In the genomic region with DNA sequence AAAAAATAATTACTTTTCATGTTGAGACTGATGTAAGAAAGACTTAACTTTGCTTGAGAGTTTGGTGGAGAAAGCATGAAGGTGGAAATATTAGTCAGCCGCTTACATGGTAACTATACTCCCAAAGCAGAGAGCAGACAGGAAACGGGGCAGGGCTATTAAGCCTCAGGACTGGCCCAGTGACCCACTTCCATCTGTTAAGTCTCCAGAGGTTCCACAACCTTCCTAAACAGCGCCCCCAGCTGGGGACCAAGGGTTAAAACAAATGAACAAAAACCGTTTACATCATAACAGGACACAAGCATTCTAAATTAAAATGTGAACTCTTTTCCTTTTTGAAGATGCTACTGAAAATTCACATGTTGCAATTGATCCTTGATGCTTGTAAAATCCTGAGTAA, we compare ENCODE assay signal across 8 mouse cellular contexts. TPM values are rescaled to one million over a fixed set of nuclear protein-coding genes. Genes with fewer than 3 reads are reported as not detected.
DNase-seq lines count a peak whose midpoint lies in the region; ATAC-seq and TF ChIP-seq lines count a peak whose summit lies in the region.

No protein-coding gene starts in this region.

- no peak overlapping the region for H3K27ac ChIP-seq in kidney, embryonic 14.5 days (ENCODE audit: low read depth, low read length)
- H3K27ac ChIP-seq in bone marrow macrophage, adult 2 months (ENCODE audit: insufficient read depth, low read depth, low read length), result no peak overlapping the region

- no peaks in the 10 kb centered on the region for H3K9me3 ChIP-seq in kidney, embryonic 14.5 days (ENCODE audit: control insufficient read depth, low read length)
- H3K9me3 ChIP-seq in E14TG2a.4 (ENCODE audit: low read length), result no peaks in the 10 kb centered on the region

- 28% methylated on average over 4 of the region's 4 CpGs for WGBS in kidney, embryonic 14.5 days

- no peak overlapping the region for H3K9ac ChIP-seq in kidney, embryonic 14.5 days (ENCODE audit: low read depth, low read length)

- no peak for ATAC-seq in kidney, embryonic 14.5 days (ENCODE audit: low FRiP score, low TSS enrichment)
- no peak for ATAC-seq in cerebellum, adult (ENCODE audit: insufficient number of reproducible peaks, low FRiP score, low TSS enrichment)

- H3K4me3 ChIP-seq in kidney, embryonic 14.5 days (ENCODE audit: low read length), result no peak overlapping the region
- no peak overlapping the region for H3K4me3 ChIP-seq in E14TG2a.4 (replicated peaks; ENCODE audit: low read length)
- H3K4me3 ChIP-seq in bone marrow macrophage, adult 2 months (ENCODE audit: insufficient read depth, low read length), result no peak overlapping the region

- no peaks in the 10 kb centered on the region for H3K27me3 ChIP-seq in kidney, embryonic 14.5 days (ENCODE audit: control insufficient read depth, insufficient read depth, low read length)
- H3K27me3 ChIP-seq in E14TG2a.4 (ENCODE audit: insufficient read depth, low read length), result no peaks in the 10 kb centered on the region

- DNase-seq in kidney, postnatal 10 days, result peak; percentile 45
- peak; percentile 39 for DNase-seq in lung, postnatal 10 days
- no peak for DNase-seq in layer of hippocampus, postnatal 36 days
- no peak for DNase-seq in cerebellum, adult 9-11 months

- H3K4me1 ChIP-seq in kidney, embryonic 14.5 days (ENCODE audit: control insufficient read depth, insufficient read depth, low read length), result no peaks in the 10 kb centered on the region
- peaks cover 8% of the 10 kb centered on the region; the same call in 1 of the 2 replicates for H3K4me1 ChIP-seq in E14TG2a.4 (replicated peaks; ENCODE audit: low read depth, low read length)
- peaks cover 6% of the 10 kb centered on the region for H3K4me1 ChIP-seq in bone marrow macrophage, adult 2 months (ENCODE audit: control insufficient read depth, insufficient read depth, low read length)

- no peak overlapping the region for H3K4me2 ChIP-seq in kidney, embryonic 14.5 days (replicated peaks; ENCODE audit: low read depth, low read length)

- TF ChIP-seq POLR2A in bone marrow macrophage, adult 2 months (IDR thresholded peaks at IDR 0.05; ENCODE audit: borderline replicate concordance, low read depth, low read length), result no peak

- peak; percentile 81 for TF ChIP-seq CTCF in E14TG2a.4 (conservative IDR thresholded peaks at IDR 0.05; ENCODE audit: low read length)
- TF ChIP-seq CTCF in bone marrow macrophage, adult 2 months (IDR thresholded peaks at IDR 0.05; ENCODE audit: low read depth, low read length), result peak; percentile 69

- no peaks in the 10 kb centered on the region for H3K36me3 ChIP-seq in kidney, embryonic 14.5 days (ENCODE audit: control insufficient read depth, insufficient read depth, low read length)
- peaks cover 4% of the 10 kb centered on the region; the same call in 1 of the 2 replicates for H3K36me3 ChIP-seq in E14TG2a.4 (ENCODE audit: insufficient read depth, low read length)

RNA-seq across cellular contexts. Expression of gene Nav2, which starts 29.7 kb away (rescaled TPM):
- polyA plus RNA-seq in kidney, embryonic 14.5 days (2014; fragmentation: Nextera tagmentation; extraction: Ambion mirVana), result 39.8 and 49.2 TPM in 2 replicates
- polyA plus RNA-seq in bone marrow macrophage, adult 2 months (2012; ENCODE audit: insufficient read depth, insufficient read length, missing spikeins), result 22.2 and 25.5 TPM in 2 replicates
- 100 to 1,000 TPM in 1 of 2 experiments, 10 to 100 TPM in 1; 77.4 to 100 TPM for total RNA-seq in layer of hippocampus, postnatal 36 days (2021)

RNA-seq across cellular contexts. Expression of gene E2f8, which starts 56.8 kb away (rescaled TPM):
- polyA plus RNA-seq in kidney, embryonic 14.5 days (2014; fragmentation: Nextera tagmentation; extraction: Ambion mirVana), result 16.2 and 25.4 TPM in 2 replicates
- 18.3 and 21.1 TPM in 2 replicates for polyA plus RNA-seq in bone marrow macrophage, adult 2 months (2012; ENCODE audit: insufficient read depth, insufficient read length, missing spikeins)
- total RNA-seq in layer of hippocampus, postnatal 36 days (2021), result under 1 TPM; 0.17 to 0.30 TPM

Comparison
In these comparisons a context has a peak if more than half of its experiments do, and no peak if none do; other contexts are left out.
1. DNase-seq: peak in kidney, postnatal 10 days (single experiment) and lung, postnatal 10 days (single experiment); none in layer of hippocampus, postnatal 36 days (0 of 2) and cerebellum, adult 9-11 months (single experiment).